Mouse (Mus musculus): Measurements from ENCODE around the gene Cript.
"Not testable (repeated sequence)": the region's sequence is repeated elsewhere in the genome, so short reads cannot be mapped to it uniquely, and the experiment has no call there.

Cript gene

GRCm38 (mm10) chr17:87050469-87051175 is 25.3 kb downstream of the Cript start:
- peak in 1 of 2 experiments; percentile 40 for DNase-seq (ENCODE audit: low spot score in 2 of 2)

GRCm38 (mm10) chr17:87051652-87052051 is 26.3 kb downstream of the Cript start:
- DNase-seq (ENCODE audit: low spot score in 2 of 2) = no peak

GRCm38 (mm10) chr17:87052432-87052831 is 27.1 kb downstream of the Cript start:
- no peak for DNase-seq (ENCODE audit: low spot score in 2 of 2)

GRCm38 (mm10) chr17:87053921-87054320 is 28.6 kb downstream of the Cript start:
- DNase-seq (ENCODE audit: low spot score in 2 of 2) = no peak

GRCm38 (mm10) chr17:87055051-87055459 is 29.7 kb downstream of the Cript start:
- DNase-seq (ENCODE audit: low spot score in 2 of 2) = peak; percentile 41 to 66

- DNase-seq (ENCODE audit: low spot score in 2 of 2) = no peak
Observed at GRCm38 (mm10) chr17:87055663-87056062, 30.3 kb downstream of the Cript start.

GRCm38 (mm10) chr17:87056761-87057160 is 31.4 kb downstream of the Cript start:
- no peak for DNase-seq (ENCODE audit: low spot score in 2 of 2)

GRCm38 (mm10) chr17:87057486-87058266 is 32.3 kb downstream of the Cript start:
- no peak for DNase-seq (ENCODE audit: low spot score in 2 of 2)

GRCm38 (mm10) chr17:87062639-87063038 is 37.3 kb downstream of the Cript start:
- no peak for DNase-seq (ENCODE audit: low spot score in 2 of 2)

- no peak for DNase-seq (ENCODE audit: low spot score in 2 of 2)
Observed at GRCm38 (mm10) chr17:87063461-87063860, 38.1 kb downstream of the Cript start.

GRCm38 (mm10) chr17:87063969-87064368 is 38.6 kb downstream of the Cript start:
- no peak for DNase-seq (ENCODE audit: low spot score in 2 of 2)

GRCm38 (mm10) chr17:87068997-87069396 is 43.6 kb downstream of the Cript start:
- no peak for DNase-seq (ENCODE audit: low spot score in 2 of 2)

- not testable (repeated sequence) for DNase-seq (ENCODE audit: low spot score in 2 of 2)
Observed at GRCm38 (mm10) chr17:87072183-87072582, 46.8 kb downstream of the Cript start.

GRCm38 (mm10) chr17:87072766-87073440 is 47.6 kb downstream of the Cript start:
- DNase-seq (ENCODE audit: low spot score in 2 of 2) = no peak

- no peak for DNase-seq (ENCODE audit: low spot score in 2 of 2)
Observed at GRCm38 (mm10) chr17:87073470-87073869, 48.1 kb downstream of the Cript start.

GRCm38 (mm10) chr17:87078217-87078616 is 52.9 kb downstream of the Cript start:
- DNase-seq (ENCODE audit: low spot score in 2 of 2) = not testable (repeated sequence)

- no peak for DNase-seq (ENCODE audit: low spot score in 2 of 2)
Observed at GRCm38 (mm10) chr17:87080724-87081123, 55.4 kb downstream of the Cript start.

GRCm38 (mm10) chr17:87082547-87082946 is 57.2 kb downstream of the Cript start:
- DNase-seq (ENCODE audit: low spot score in 2 of 2) = no peak

GRCm38 (mm10) chr17:87083671-87084070 is 58.3 kb downstream of the Cript start:
- DNase-seq (ENCODE audit: low spot score in 2 of 2) = no peak
